20 mouse cellular contexts compared by ENCODE assay signal in the genomic region with DNA sequence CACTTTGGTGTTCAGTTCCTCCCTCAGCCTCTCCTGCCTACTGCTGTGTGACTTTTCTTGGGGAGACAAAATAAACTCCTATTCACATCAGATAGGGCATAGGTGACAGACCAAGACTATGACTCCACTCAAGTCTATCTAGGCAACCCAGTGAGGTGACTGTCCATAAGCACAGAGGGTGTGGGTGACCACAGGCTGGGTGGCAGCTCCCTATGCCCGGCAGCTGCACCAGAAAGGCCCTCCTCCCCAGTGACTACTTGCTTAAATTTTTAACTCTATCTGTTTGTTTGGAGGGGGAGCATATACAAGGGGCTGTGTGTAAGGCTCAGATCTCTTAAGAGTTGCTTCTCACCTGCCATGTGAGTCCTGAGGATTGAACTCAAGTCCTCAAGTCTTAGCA. TPM values are rescaled to one million over a fixed set of nuclear protein-coding genes. Genes with fewer than 3 reads are reported as not detected.
"Had no signal": no experiment of that assay in that cellular context is flagged by ENCODE, and none has a peak within 500 bp of the region (broad histone marks: within the 10 kb centered on the region; RNA-seq: fewer than 3 reads in every experiment).

No protein-coding gene starts in this region.

- H3K4me1 ChIP-seq: stomach, embryonic 15.5 days had no signal

- H3K4me2 ChIP-seq: neural tube, embryonic 13.5 days; neural tube, embryonic 15.5 days; stomach, embryonic 15.5 days had no signal

- H3K4me3 ChIP-seq: neural tube, embryonic 13.5 days; neural tube, embryonic 15.5 days; stomach, embryonic 15.5 days had no signal

- H3K36me3 ChIP-seq: neural tube, embryonic 13.5 days; neural tube, embryonic 15.5 days; stomach, embryonic 15.5 days had no signal

- DNase-seq: retina, postnatal 1 day; right cerebral cortex, adult 18-20 months; right cerebral cortex, postnatal 14 days; right cerebral cortex, postnatal 25 days; right cerebral cortex, postnatal 4 days; spleen, adult 18-20 months; thymus, adult 18-20 months; thymus, adult 2 months; thymus, postnatal 14 days; thymus, postnatal 25 days; thymus, postnatal 36 days; thymus, postnatal 4 days had no signal

- H3K27me3 ChIP-seq: neural tube, embryonic 15.5 days had no signal

- H3K27ac ChIP-seq: neural tube, embryonic 13.5 days; neural tube, embryonic 15.5 days; stomach, embryonic 15.5 days; stomach, postnatal 0 days had no signal

- H3K9ac ChIP-seq: neural tube, embryonic 13.5 days; neural tube, embryonic 15.5 days; stomach, embryonic 15.5 days had no signal

- H3K9me3 ChIP-seq: neural tube, embryonic 13.5 days; neural tube, embryonic 15.5 days; stomach, embryonic 15.5 days had no signal

RNA-seq across cellular contexts. Expression of a gene that starts 17.1 kb away (rescaled TPM):
- total RNA-seq: neutrophil, adult 5-6 weeks had no signal
- polyA plus RNA-seq: stomach, embryonic 14.5 days had no signal

RNA-seq across cellular contexts. Expression of a gene that starts 24.2 kb away (rescaled TPM):
- total RNA-seq: neutrophil, adult 5-6 weeks had no signal

RNA-seq across cellular contexts. Expression of a gene that starts 52.5 kb away (rescaled TPM):
- polyA plus RNA-seq: neural tube, embryonic 14.5 days; neural tube, embryonic 15.5 days; stomach, embryonic 16.5 days had no signal
